Mouse (Mus musculus) Patski (cell line): ENCODE data around the gene Gcsh. TPM values are rescaled to one million over a fixed set of nuclear protein-coding genes. Genes with fewer than 3 reads are reported as not detected.

Experiments used
- ATAC-seq: fragments of 100-300 bp; one replicate; pipeline ENCODE4 v1.8.0; 2021
- CTCF ChIA-PET: fragments of 350-600 bp; sonication (Branson Sonifier 250); formaldehyde crosslinking; loops from one replicate; lab custom pipeline; 2022; ENCODE audit warnings: inconsistent platforms; lab: Charles Lee
- POLR2A ChIA-PET: fragments of 350-600 bp; sonication (Branson Sonifier 250); formaldehyde crosslinking; loops from one replicate; lab custom pipeline; 2022; ENCODE audit warnings: antibody characterized with exemption, inconsistent platforms; lab: Charles Lee
- DNase-seq: peaks from one replicate; pipeline ENCODE4 v3.0.0-alpha.2; 2011; ENCODE audit warnings: low read depth, low spot score
- H3K27me3 ChIP-seq: fragments of 371-371 bp; one replicate; pipeline ENCODE4 v1.5.1; 2021
- CTCF ChIP-seq: fragments of 100-300 bp; IDR thresholded peaks from one replicate; pipeline ENCODE4 v1.5.1; 2021
- in situ Hi-C: fragments of 300-500 bp; cut with MboI; formaldehyde crosslinking; loops from 3 replicates; pipeline ENCODE4 v1.11.1; 2018; ENCODE audit warnings: low pct_unique_long_range_greater_than_20kb, mixed read lengths
- polyA plus RNA-seq: library from polyadenylated mRNA; unstranded; gene quantifications from one replicate; pipeline ENCODE4 v1.2.3, GENCODE M21; 2021

Gcsh gene
- polyA plus RNA-seq, result 44.7 TPM

GRCm38 (mm10) chr8:116993095-116993867 lies at the start of gene Gcsh:
Gene Gcsh, minus strand, starts transcription at chr8:116993537.
- no peak for TF ChIP-seq CTCF
- no peaks in the 10 kb centered on the region for H3K27me3 ChIP-seq
- ATAC-seq (peak; percentile 99), DNase-seq (peak; percentile 77)
- in situ Hi-C loops, result no loop called here
- ChIA-PET CTCF (interaction anchor here (1.9 to 2.4 kb wide), 2 partner anchors 13 to 114 kb away, joined by 5 to 14 read pairs; no protein-coding TSS in a partner anchor), POLR2A (interaction anchor here (0.5 to 1.6 kb wide), 3 partner anchors 24 to 1172 kb away, joined by 3 to 5 read pairs (median 3); no protein-coding TSS in a partner anchor)

GRCm38 (mm10) chr8:117039843-117040242 lies 46.5 kb upstream of the Gcsh start:
- in situ Hi-C loops, result no loop called here
- ATAC-seq (no peak), DNase-seq (no peak)
- POLR2A ChIA-PET, result no interaction called here
- H3K27me3 ChIP-seq, result peaks cover 10% of the 10 kb centered on the region
- CTCF ChIA-PET, result interaction anchor here (1.6 kb wide), 1 partner anchor 14 kb away, joined by 3 read pairs; no protein-coding TSS in a partner anchor
- TF ChIP-seq CTCF, result no peak

GRCm38 (mm10) chr8:117037374-117037935 lies 44.1 kb upstream of the Gcsh start:
- peaks cover 7% of the 10 kb centered on the region for H3K27me3 ChIP-seq
- TF ChIP-seq CTCF, result no peak
- in situ Hi-C loops, result no loop called here
- ChIA-PET POLR2A (no interaction called here), CTCF (interaction anchor here (1.3 kb wide), 1 partner anchor 12 kb away, joined by 3 read pairs; no protein-coding TSS in a partner anchor)
- no peak for DNase-seq
- no peak for ATAC-seq

GRCm38 (mm10) chr8:117033393-117033792 lies 40.1 kb upstream of the Gcsh start:
- no peak for TF ChIP-seq CTCF
- CTCF ChIA-PET, result no interaction called here
- in situ Hi-C loops, result no loop called here

GRCm38 (mm10) chr8:117032609-117033008 lies 39.3 kb upstream of the Gcsh start:
- in situ Hi-C loops, result no loop called here

More at GRCm38 (mm10) chr8:117033393-117033792, 40.1 kb upstream of the Gcsh start:
- H3K27me3 ChIP-seq, result no peaks in the 10 kb centered on the region
- DNase-seq (no peak), ATAC-seq (no peak)
- POLR2A ChIA-PET, result no interaction called here

GRCm38 (mm10) chr8:117031476-117031875 lies 38.1 kb upstream of the Gcsh start:
- H3K27me3 ChIP-seq, result no peaks in the 10 kb centered on the region
- DNase-seq (no peak), ATAC-seq (no peak)
- no peak for TF ChIP-seq CTCF
- POLR2A ChIA-PET, result no interaction called here
- CTCF ChIA-PET, result no interaction called here
- in situ Hi-C loops, result no loop called here

More at GRCm38 (mm10) chr8:117032609-117033008, 39.3 kb upstream of the Gcsh start:
- DNase-seq (no peak), ATAC-seq (no peak)
- ChIA-PET POLR2A (no interaction called here), CTCF (no interaction called here)
- TF ChIP-seq CTCF, result no peak
- no peaks in the 10 kb centered on the region for H3K27me3 ChIP-seq

- TF ChIP-seq CTCF, result no peak
- ChIA-PET CTCF (no interaction called here), POLR2A (no interaction called here)
- in situ Hi-C loops, result no loop called here
- H3K27me3 ChIP-seq, result peaks cover 4% of the 10 kb centered on the region
- DNase-seq (no peak), ATAC-seq (no peak)
Measured at GRCm38 (mm10) chr8:117028686-117029085, 35.3 kb upstream of the Gcsh start.

- ChIA-PET CTCF (no interaction called here), POLR2A (no interaction called here)
- peaks cover 6% of the 10 kb centered on the region for H3K27me3 ChIP-seq
- ATAC-seq, result no peak
- no peak for TF ChIP-seq CTCF
- in situ Hi-C loops, result no loop called here
- no peak for DNase-seq
Measured at GRCm38 (mm10) chr8:117027601-117028000, 34.3 kb upstream of the Gcsh start.

GRCm38 (mm10) chr8:117022297-117022993 lies 29.1 kb upstream of the Gcsh start:
- peak; percentile 17 for ATAC-seq
- CTCF ChIA-PET, result interaction anchor here (1.1 kb wide), 1 partner anchor 31 kb away, joined by 3 read pairs; no protein-coding TSS in a partner anchor
- no peak for DNase-seq

More at GRCm38 (mm10) chr8:117022297-117022993, 29.1 kb upstream of the Gcsh start:
- peaks cover 6% of the 10 kb centered on the region for H3K27me3 ChIP-seq
- in situ Hi-C loops, result no loop called here
- POLR2A ChIA-PET, result interaction anchor here (0.6 kb wide), 1 partner anchor 191 kb away, joined by 3 read pairs; no protein-coding TSS in a partner anchor
- TF ChIP-seq CTCF, result no peak
